Mouse (Mus musculus) limb, embryonic 11.5 days (tissue): ENCODE data around the gene Lamb3. TPM values are rescaled to one million over a fixed set of nuclear protein-coding genes. Genes with fewer than 3 reads are reported as not detected.

Experiments used
- ATAC-seq: fragments of 200-750 bp; cut with Nextera tagmentation; 2 replicates; pipeline ENCODE4 v1.8.0; 2017; ENCODE audit warnings: low read depth; ENCODE audit not compliant: insufficient number of reproducible peaks, low FRiP score, low TSS enrichment
- DNase-seq: peaks from one replicate; pipeline ENCODE4 v3.0.0-alpha.2; 2015; ENCODE audit warnings: low spot score
- H3K27ac ChIP-seq: fragments of 300-500 bp; sonication (generic); replicated peaks from 2 replicates; pipeline ENCODE4 v1.5.1; 2014; ENCODE audit warnings: low read depth, mild to moderate bottlenecking, low read length
- H3K27me3 ChIP-seq: fragments of 300-500 bp; sonication (generic); 2 replicates; pipeline ENCODE4 v1.6.1; 2014; ENCODE audit warnings: mild to moderate bottlenecking, low read length, mixed read lengths; ENCODE audit not compliant: control insufficient read depth, insufficient read depth
- H3K36me3 ChIP-seq: fragments of 300-500 bp; sonication (generic); 2 replicates; pipeline ENCODE4 v1.6.1; 2014; ENCODE audit warnings: mild to moderate bottlenecking, low read length, moderate library complexity, mixed read lengths; ENCODE audit not compliant: control insufficient read depth, insufficient read depth
- H3K4me1 ChIP-seq: fragments of 300-500 bp; sonication (generic); 2 replicates; pipeline ENCODE4 v1.6.1; 2014; ENCODE audit warnings: low read length, mixed read lengths; ENCODE audit not compliant: control insufficient read depth, insufficient read depth
- H3K4me2 ChIP-seq: fragments of 300-500 bp; sonication (generic); 2 replicates; pipeline ENCODE4 v1.6.1; 2014; ENCODE audit warnings: low read depth, mild to moderate bottlenecking, moderate library complexity; ENCODE audit not compliant: severe bottlenecking
- H3K4me3 ChIP-seq: fragments of 300-500 bp; sonication (generic); 2 replicates; pipeline ENCODE4 v1.5.1; 2014; ENCODE audit warnings: low read depth, low read length
- H3K9ac ChIP-seq: fragments of 300-500 bp; sonication (generic); 2 replicates; pipeline ENCODE4 v1.6.1; 2014; ENCODE audit warnings: mild to moderate bottlenecking, low read length
- H3K9me3 ChIP-seq: fragments of 300-500 bp; sonication (generic); 2 replicates; pipeline ENCODE4 v1.6.1; 2016; ENCODE audit warnings: low read length; ENCODE audit not compliant: control insufficient read depth
- WGBS: fragments of 180-500 bp; shearing (Covaris S2); extraction: QIAGEN DNeasy Blood & Tissue Kit; methylation state at CpG from one replicate; pipeline ENCODE4 v1.1.7; 2014; 5-methylcytosine and 5-hydroxymethylcytosine counted together
- polyA plus RNA-seq: library from polyadenylated mRNA; unstranded; fragments of >200 nt; fragmentation: Nextera tagmentation; extraction: Ambion mirVana; gene quantifications from 2 replicates; pipeline ENCODE4 v1.2.1, GENCODE M21; 2014

The Lamb3 gene
- polyA plus RNA-seq, 1 experiment from 2014 or later = 0.79 TPM

- no peak overlapping the region; the same call in 1 of the 2 replicates for H3K27ac ChIP-seq
- H3K9ac ChIP-seq = peak overlapping the region; percentile 64
- WGBS = 6% methylated on average over 24 of the region's 24 CpGs
- peak overlapping the region; percentile 58 for H3K4me2 ChIP-seq
- H3K4me1 ChIP-seq = peaks cover 6% of the 10 kb centered on the region; the same call in 1 of the 2 replicates
- ATAC-seq (peak; percentile 50; the same call in 1 of the 2 replicates), DNase-seq (peak; percentile 66)
- H3K36me3 ChIP-seq = no peaks in the 10 kb centered on the region
- H3K9me3 ChIP-seq = no peaks in the 10 kb centered on the region
- H3K27me3 ChIP-seq = no peaks in the 10 kb centered on the region
- H3K4me3 ChIP-seq = peak overlapping the region; percentile 33
Observed at GRCm38 (mm10) chr1:193272137-193272915, 64.8 kb downstream of the Lamb3 start.

GRCm38 (mm10) chr1:193272916-193273601 lies 65.6 kb downstream of the Lamb3 start, which contains the start of gene G0s2:
TSS of gene G0s2 (minus strand) at chr1:193273217.
- Histone ChIP-seq H3K4me1 (peaks cover 6% of the 10 kb centered on the region; the same call in 1 of the 2 replicates), H3K36me3 (no peaks in the 10 kb centered on the region), H3K27ac (no peak within 1 kb of the TSS; the same call in 1 of the 2 replicates), H3K9me3 (no peaks in the 10 kb centered on the region), H3K4me3 (peak within 1 kb of the TSS; percentile 33), H3K27me3 (no peaks in the 10 kb centered on the region), H3K4me2 (peak within 1 kb of the TSS; percentile 58), H3K9ac (peak within 1 kb of the TSS; percentile 64)
- ATAC-seq = peak; percentile 68
- DNase-seq = peak; percentile 65
- 1% methylated on average over 22 of the region's 23 CpGs for WGBS

GRCm38 (mm10) chr1:193274407-193275071 lies 67.0 kb downstream of the Lamb3 start:
- Histone ChIP-seq H3K36me3 (no peaks in the 10 kb centered on the region), H3K27ac (no peak overlapping the region), H3K4me1 (peaks cover 6% of the 10 kb centered on the region; the same call in 1 of the 2 replicates), H3K4me2 (no peak overlapping the region), H3K9me3 (no peaks in the 10 kb centered on the region), H3K9ac (no peak overlapping the region), H3K4me3 (no peak overlapping the region), H3K27me3 (no peaks in the 10 kb centered on the region)
- 77% methylated on average over 8 of the region's 8 CpGs for WGBS
- ATAC-seq (no peak), DNase-seq (no peak)

GRCm38 (mm10) chr1:193278414-193279045 lies 71.0 kb downstream of the Lamb3 start:
- 44% methylated on average over 6 of the region's 6 CpGs for WGBS
- no peak for ATAC-seq
- H3K27ac ChIP-seq = no peak overlapping the region
- DNase-seq = no peak
- no peak overlapping the region for H3K9ac ChIP-seq
- H3K4me1 ChIP-seq = no peaks in the 10 kb centered on the region
- H3K9me3 ChIP-seq = no peaks in the 10 kb centered on the region
- no peaks in the 10 kb centered on the region for H3K27me3 ChIP-seq
- no peak overlapping the region for H3K4me3 ChIP-seq
- H3K36me3 ChIP-seq = no peaks in the 10 kb centered on the region
- no peak overlapping the region for H3K4me2 ChIP-seq

- Histone ChIP-seq H3K27ac (no peak overlapping the region), H3K27me3 (no peaks in the 10 kb centered on the region), H3K4me1 (no peaks in the 10 kb centered on the region), H3K36me3 (no peaks in the 10 kb centered on the region), H3K4me3 (no peak overlapping the region), H3K4me2 (no peak overlapping the region), H3K9me3 (no peaks in the 10 kb centered on the region), H3K9ac (no peak overlapping the region)
- ATAC-seq (no peak), DNase-seq (no peak)
- WGBS = 82% methylated on average over 4 of the region's 4 CpGs
Observed at GRCm38 (mm10) chr1:193279492-193279891, 72.0 kb downstream of the Lamb3 start.

- ATAC-seq (no peak), DNase-seq (no peak)
- H3K4me1 ChIP-seq = no peaks in the 10 kb centered on the region
- no peak overlapping the region for H3K4me2 ChIP-seq
- no peaks in the 10 kb centered on the region for H3K9me3 ChIP-seq
- no peak overlapping the region for H3K4me3 ChIP-seq
- 91% methylated on average over 2 of the region's 2 CpGs for WGBS
- H3K27me3 ChIP-seq = no peaks in the 10 kb centered on the region
- H3K36me3 ChIP-seq = no peaks in the 10 kb centered on the region
- no peak overlapping the region for H3K27ac ChIP-seq
- no peak overlapping the region for H3K9ac ChIP-seq
Observed at GRCm38 (mm10) chr1:193281344-193281743, 73.8 kb downstream of the Lamb3 start.

GRCm38 (mm10) chr1:193284228-193284779 lies 76.8 kb downstream of the Lamb3 start:
- 76% methylated on average over 7 of the region's 7 CpGs for WGBS
- no peak; the same call in 1 of the 2 replicates for ATAC-seq
- H3K36me3 ChIP-seq = no peaks in the 10 kb centered on the region
- H3K4me1 ChIP-seq = no peaks in the 10 kb centered on the region
- no peak overlapping the region for H3K9ac ChIP-seq
- H3K4me3 ChIP-seq = no peak overlapping the region
- no peaks in the 10 kb centered on the region for H3K27me3 ChIP-seq
- H3K4me2 ChIP-seq = no peak overlapping the region
- DNase-seq = no peak
- no peak overlapping the region for H3K27ac ChIP-seq
- no peaks in the 10 kb centered on the region for H3K9me3 ChIP-seq
